Mouse (Mus musculus) natural killer cell, adult 2 months (primary cell): ENCODE measurements around the gene Prdm1.

ENCODE experiments used
- DNase-seq, 2 experiments: peaks; one replicate each; pipeline ENCODE4 v3.0.0; 2022; ENCODE audit warnings: low spot score in 2 of 2

The Prdm1 gene

DNA sequence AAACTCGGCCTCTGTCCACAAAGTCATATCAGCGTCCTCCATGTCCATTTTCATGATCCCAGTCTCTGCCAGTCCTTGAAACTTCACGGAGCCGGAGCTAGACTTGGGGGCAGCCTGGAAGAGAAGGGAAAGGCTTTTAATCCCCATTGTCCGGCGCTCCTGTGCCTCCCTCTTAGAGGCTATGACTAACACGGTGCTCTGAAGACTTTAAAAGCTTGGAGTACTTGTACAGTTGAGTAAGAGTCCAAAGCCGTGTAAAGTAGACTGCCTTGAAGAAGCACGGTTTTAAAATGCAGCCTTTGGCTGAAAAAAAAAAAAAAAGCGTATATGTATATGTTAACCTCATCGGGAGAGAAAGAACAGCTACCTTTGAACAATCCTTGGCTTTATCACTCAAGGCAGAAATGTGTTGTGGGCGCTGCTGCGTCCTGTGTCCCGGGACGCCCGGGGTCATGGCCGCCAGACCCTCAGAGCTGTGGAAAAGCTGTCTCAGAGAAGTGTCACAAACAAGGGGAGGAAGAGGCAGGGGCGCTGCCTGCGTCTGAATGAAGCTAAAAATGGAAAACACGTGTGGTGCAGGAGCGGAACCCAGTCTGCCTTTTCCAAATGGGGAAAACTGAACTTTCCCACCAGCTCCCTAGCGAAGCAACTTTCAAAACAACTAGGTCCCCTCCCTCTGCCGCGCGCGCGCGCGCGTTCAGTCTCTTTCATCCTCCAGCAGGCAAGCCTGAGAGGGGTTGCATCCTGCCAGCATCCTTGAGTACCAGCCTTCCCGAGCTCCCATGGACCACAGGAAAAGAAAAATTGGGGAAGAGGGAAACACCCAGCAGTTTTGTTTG, 71.3 kb downstream of the Prdm1 start:
- DNase-seq: no peak

DNA sequence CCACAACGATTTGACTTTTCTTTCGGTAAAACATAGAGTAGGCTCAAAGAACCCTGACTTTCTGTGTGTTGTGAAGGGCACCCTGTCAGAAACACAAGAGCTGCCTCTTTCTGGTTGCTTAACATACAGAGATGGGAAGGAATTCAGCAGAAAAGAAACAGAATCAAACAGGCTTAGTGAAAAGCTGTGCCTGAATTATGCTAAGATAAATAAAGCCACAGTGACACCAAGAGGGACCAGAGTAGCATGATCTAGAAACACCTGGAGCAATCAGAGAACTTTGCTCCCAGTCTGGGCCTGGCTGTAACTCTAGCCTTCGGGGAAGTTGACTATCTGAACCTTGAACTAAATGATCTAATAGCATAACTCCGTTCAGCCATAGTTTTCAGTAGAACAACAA, 73.5 kb downstream of the Prdm1 start:
- no peak for DNase-seq

DNA sequence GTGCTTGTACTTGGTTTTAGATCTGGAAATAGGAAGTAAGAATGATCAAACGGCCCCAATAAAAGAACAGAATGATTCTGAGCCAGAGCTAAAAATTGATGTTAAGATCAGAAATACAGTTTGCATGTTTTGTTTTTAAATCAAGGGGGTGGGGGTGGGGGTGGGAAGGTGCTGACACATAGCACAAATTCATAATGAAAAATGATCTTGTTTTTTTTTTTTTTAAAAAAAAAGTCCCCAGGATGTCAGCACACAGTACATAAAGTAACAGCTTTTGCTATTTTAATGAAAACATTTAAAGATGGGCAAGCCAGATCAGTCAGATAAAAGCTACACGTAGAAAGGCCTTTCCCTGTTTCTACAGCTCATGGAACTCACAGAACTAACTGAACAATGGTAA, 74.2 kb downstream of the Prdm1 start:
- no peak for DNase-seq

DNA sequence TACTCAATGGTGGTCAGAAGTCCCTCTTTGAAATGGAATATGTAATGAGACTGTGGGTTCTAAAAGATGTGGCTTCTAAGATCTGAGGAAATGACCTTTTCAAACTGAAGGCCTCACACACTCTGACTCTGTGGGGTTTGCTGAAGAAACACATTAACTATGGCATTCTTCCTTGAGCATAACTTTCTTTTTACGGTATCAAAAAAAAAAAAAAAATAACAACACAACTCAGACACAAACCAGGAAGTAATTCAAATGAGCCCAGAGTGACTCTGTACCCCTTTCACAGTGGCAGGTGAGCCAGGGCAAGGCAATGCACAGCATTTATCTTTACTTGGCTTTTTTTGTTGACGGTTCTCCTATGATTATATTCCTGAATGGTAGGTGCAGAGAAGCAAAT, 77.5 kb downstream of the Prdm1 start:
- DNase-seq: no peak

- DNase-seq: no peak
Observed at GRCm38 (mm10) chr10:44450108-44450507, 78.2 kb downstream of the Prdm1 start.

DNA sequence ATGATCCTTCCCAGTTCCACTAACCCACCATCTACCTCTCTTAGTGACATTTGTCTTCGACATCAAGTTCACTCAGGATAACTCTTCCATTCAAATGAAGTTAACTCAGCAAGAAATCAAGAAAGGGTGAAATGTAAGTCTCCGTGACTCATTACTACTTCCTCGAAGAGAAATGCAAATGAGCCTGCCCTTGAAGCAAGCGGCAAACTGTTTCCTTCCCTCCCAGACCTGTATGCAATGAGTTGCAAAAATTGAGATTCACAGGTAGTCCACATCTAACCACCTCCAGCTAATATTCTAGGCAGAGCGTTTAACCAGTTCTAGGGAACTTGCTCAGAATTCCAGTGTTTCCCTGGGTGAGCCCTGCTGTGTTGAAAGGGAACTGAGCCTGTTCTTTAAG, 78.6 kb downstream of the Prdm1 start:
- peak; percentile 33 to 37 for DNase-seq

DNA sequence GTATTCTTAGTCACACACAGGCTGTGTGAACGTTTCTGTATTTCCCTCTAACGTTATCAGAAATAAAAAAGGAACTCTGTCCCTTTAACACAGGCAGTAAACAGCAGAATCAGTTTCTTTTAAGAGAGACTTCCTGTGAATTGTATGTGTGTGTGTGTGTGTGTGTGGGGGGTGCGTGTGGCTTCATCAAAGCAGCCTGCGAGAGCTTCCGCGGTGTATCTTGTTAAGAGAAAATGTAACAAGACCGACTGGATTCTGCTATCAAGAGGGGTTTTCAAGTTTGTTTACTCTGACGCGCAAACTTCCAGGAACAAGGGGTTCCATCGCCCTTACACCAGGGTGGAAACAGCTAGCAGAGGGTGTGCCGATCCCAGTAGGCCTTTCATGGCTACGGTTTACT, 80.1 kb downstream of the Prdm1 start:
- DNase-seq: peak; percentile 71 to 81

DNA sequence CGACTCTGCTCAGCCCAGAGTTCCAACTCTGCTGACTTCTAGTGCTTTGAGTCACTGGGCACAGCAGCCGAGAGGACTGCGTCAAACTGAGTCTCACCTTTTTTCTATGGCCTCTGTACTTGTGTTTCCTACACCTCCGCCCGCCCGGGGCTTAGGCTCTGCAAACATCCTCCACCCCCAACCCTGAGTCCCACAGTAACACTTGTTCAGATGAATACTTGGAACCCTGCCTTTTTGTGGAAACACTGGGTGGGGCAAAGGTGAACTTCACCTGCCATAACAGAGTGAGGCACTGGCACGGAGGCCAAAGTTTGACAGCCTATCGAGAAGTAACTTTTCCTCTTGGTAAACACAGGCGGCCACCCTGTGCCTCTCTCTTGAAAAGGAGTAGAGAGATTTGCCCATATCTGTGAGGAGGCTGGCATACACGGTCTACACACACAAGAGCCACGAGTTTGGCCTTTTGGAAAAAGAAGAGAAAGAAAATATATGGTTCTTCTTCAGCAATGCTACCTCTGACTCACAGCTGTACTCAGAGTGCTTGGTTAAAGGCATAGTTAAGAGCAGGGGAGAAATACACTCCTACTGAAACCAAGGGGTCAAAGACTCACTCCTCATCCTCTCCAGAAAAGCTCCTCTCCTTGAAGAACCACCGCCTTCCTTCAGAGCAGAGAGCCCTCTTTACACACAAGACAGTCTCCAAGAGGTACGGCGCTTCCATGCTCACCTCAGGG, 80.7 kb downstream of the Prdm1 start:
- DNase-seq: peak; percentile 52 to 63

- no peak for DNase-seq
Observed at GRCm38 (mm10) chr10:44447001-44447400, 81.3 kb downstream of the Prdm1 start.

- no peak for DNase-seq
Observed at GRCm38 (mm10) chr10:44444415-44444814, 83.9 kb downstream of the Prdm1 start.

DNA sequence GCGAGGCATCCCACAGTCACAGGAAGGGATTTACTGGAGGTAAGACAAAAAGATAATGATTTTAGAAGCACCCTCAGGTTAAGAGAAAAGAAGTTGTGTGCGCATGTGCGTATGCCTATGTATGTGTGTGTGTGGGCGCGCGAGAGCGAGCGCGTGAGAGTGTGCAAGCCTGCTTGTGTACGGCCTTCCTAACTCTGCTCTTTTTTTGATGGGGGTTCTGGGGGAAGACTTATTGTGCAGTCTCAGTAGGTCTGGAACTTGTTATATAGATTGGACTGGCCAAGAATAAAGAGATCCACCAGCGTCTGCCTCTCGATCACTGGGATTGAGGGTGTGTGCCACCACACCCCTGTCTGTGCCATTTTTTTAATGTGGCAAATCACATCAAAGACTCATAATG, 84.6 kb downstream of the Prdm1 start:
- DNase-seq: no peak

DNA sequence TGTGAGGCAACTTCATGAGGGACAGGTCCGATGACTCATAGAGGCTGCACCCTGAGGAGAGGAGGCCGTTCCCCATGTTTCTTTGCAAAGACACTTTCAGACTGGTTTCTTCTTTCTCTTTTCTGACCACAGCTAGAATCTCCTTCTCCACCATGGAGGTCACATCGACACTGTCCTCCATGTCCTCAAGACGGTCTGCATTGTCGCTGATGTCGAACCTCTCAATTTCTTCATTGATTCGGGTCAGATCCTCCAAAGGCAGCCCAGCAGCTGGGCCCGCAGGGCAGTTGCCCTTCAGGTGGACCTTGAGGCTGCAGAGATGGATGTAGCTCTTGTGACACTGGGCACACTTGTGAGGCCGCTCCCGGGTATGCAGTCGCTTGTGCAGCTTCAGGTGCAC, 88.6 kb downstream of the Prdm1 start:
- no peak for DNase-seq

DNA sequence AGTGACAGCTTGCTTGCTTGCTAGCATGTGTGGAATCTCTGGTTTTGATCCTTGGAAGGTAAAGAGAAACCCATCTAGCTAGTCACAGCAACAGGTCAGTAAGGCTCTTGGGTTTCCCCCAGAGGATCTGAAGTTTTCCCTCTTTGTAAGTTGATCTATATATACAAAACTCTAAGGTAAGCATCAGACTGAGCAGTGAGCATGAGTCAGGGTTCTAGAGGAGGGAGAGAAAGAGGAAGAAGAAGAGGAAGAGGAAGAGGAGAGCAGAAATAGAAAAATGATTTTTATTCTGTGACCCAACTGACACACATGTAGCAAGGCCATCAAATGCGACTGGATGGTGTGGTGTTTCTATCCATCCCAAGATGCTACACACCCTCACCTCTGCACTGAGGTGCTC, 90.7 kb downstream of the Prdm1 start:
- no peak for DNase-seq

GRCm38 (mm10) chr10:44435956-44436355, 92.3 kb downstream of the Prdm1 start:
- DNase-seq: no peak

- peak in 1 of 2 experiments; percentile 33 for DNase-seq
Observed at GRCm38 (mm10) chr10:44434702-44435181, 93.6 kb downstream of the Prdm1 start.

DNA sequence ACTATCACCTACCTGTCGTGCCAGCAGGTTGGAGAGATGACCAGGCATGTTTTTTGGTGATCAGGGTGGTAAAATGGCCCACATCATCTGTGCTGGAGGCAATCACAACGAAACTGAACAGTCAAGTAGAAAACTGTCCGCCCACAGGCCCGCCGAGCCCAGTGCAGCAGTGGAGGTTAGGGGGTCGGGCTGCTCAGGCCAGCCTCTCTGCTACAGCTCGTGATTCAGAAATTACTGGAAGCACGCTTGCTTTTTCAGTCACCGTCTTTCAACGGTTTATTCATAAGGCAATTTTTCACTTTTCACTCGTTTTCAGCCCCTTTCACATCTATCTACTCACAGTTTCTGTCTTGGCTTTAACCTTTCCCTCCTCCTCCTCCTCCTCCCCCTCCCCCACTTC, 96.1 kb downstream of the Prdm1 start:
- no peak for DNase-seq

DNA sequence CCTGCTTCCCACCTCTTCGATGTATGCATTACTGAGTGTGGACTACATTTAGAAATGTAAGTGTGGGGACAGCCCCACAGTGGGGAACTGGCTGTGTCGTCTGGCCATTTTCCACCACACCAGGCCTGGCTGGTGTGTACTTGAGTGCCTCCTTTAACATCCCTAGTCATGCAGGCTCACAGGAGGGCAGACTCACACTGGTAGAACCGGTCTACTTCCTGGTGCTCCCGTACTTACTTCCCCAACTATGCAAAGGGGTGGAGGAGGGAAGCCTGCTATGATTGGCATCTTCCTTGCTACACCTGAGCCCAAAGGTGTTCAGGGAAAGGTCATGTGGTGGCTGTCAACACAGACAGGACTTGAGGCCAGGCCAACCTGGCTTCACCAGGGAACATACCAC, 96.6 kb downstream of the Prdm1 start:
- no peak for DNase-seq

DNA sequence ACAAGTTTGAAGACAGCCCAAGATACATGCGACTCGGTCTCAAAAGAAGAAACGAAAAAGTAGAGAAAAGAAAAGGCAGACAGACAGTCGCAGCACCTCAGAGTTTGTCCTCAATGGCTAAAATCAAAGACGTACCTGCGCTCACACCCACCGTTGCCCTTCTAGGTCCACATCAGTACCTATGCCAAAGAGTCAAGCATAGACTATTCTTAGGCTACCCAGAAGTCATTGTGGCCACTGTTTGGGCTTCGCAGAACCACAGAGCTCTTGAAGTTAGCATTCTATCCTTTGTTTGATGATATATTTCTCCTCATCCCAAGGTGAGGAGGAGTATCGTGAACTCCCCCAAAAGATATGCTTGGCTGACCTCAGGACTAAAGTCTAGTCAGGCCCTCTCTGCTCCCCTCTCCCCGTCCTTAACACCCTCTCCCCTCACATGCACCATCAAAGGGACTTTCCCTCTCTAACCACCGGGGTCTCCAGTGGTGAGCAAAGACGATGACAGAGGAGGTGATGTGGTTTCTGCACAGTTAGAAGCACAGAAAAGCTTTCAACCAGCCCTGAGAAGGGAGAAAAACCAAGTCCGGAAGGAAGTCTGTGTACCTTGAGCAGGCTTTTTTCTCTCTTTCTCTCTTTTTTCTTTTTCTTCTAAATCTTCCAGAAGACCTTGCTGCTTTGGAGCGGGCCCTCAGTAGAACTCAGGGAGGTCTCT, 99.0 kb downstream of the Prdm1 start:
- DNase-seq: peak; percentile 49 to 73

DNA sequence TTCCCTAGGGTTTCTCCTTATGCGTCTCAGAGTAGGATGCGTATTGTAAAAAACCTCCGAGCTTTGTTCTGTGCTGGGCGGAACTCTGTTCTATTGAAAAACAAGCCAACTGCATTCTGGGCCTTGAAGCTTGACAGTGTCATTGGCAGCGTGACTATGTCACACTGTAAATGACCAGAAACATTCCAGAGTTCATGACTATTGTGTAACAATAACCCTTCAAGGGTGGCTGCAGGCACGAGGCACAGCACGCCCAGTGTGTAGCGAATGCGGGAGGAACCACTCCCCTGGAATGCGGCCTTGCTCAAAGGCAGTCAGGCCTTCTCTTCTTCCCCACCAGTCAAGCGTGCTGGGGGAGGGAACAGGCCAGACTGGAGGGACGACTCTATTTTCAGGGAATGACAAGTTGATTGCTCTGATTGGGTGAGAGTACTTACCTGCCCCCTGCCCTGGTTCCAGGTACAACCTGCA, 100.4 kb downstream of the Prdm1 start:
- no peak for DNase-seq

DNA sequence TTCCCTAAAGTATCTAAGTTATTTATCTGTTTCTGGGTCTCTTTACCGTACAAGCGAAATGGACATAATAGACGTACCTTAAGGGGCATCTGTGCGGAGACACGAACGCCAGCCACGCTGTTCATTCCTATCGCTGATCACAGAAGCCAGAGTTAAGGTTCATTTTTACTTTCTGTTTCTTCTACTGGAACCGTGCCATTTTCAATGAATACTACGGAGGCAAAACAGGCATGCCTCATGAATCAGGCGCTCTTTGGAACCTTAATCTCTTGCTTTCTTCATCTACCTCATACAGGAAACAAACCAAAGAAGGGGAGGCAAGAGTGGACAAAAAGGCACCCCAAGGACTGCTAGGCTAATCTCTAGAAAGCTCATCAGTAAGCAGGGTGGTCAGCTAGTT, 100.9 kb downstream of the Prdm1 start:
- DNase-seq: no peak

GRCm38 (mm10) chr10:44425013-44425412, 103.3 kb downstream of the Prdm1 start:
- DNase-seq: no peak

DNA sequence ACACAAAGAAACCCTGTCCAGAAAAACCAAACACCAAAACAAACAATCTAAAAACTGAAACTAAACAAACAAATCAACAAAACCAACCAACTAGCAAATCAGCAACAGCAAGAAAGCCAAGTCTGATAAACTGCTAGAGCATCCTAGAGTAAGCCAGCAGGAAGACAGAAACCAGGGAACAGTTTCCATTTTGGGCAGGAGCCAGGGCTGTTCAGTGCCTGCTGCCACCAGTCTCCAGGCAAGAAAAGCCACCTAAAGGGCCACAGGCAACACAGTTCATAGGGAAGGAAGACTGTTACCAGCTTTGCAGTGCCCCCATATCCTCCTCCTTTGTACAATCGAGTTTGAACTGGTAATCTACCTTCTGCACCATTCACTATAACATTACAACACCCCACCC, 106.4 kb downstream of the Prdm1 start:
- no peak for DNase-seq
